Mouse (Mus musculus) limb, embryonic 11.5 days (tissue): Measurements from ENCODE around the gene Adora2b. TPM values are rescaled to one million over a fixed set of nuclear protein-coding genes. Genes with fewer than 3 reads are reported as not detected.

Experiments used
- ATAC-seq: fragments of 200-750 bp; cut with Nextera tagmentation; 2 replicates; pipeline ENCODE4 v1.8.0; 2017; ENCODE audit warnings: low read depth; ENCODE audit not compliant: insufficient number of reproducible peaks, low FRiP score, low TSS enrichment
- DNase-seq: peaks from one replicate; pipeline ENCODE4 v3.0.0-alpha.2; 2015; ENCODE audit warnings: low spot score
- H3K27ac ChIP-seq: fragments of 300-500 bp; sonication (generic); replicated peaks from 2 replicates; pipeline ENCODE4 v1.5.1; 2014; ENCODE audit warnings: low read depth, mild to moderate bottlenecking, low read length
- H3K27me3 ChIP-seq: fragments of 300-500 bp; sonication (generic); 2 replicates; pipeline ENCODE4 v1.6.1; 2014; ENCODE audit warnings: mild to moderate bottlenecking, low read length, mixed read lengths; ENCODE audit not compliant: control insufficient read depth, insufficient read depth
- H3K36me3 ChIP-seq: fragments of 300-500 bp; sonication (generic); 2 replicates; pipeline ENCODE4 v1.6.1; 2014; ENCODE audit warnings: mild to moderate bottlenecking, low read length, moderate library complexity, mixed read lengths; ENCODE audit not compliant: control insufficient read depth, insufficient read depth
- H3K4me1 ChIP-seq: fragments of 300-500 bp; sonication (generic); 2 replicates; pipeline ENCODE4 v1.6.1; 2014; ENCODE audit warnings: low read length, mixed read lengths; ENCODE audit not compliant: control insufficient read depth, insufficient read depth
- H3K4me2 ChIP-seq: fragments of 300-500 bp; sonication (generic); 2 replicates; pipeline ENCODE4 v1.6.1; 2014; ENCODE audit warnings: low read depth, mild to moderate bottlenecking, moderate library complexity; ENCODE audit not compliant: severe bottlenecking
- H3K4me3 ChIP-seq: fragments of 300-500 bp; sonication (generic); 2 replicates; pipeline ENCODE4 v1.5.1; 2014; ENCODE audit warnings: low read depth, low read length
- H3K9ac ChIP-seq: fragments of 300-500 bp; sonication (generic); 2 replicates; pipeline ENCODE4 v1.6.1; 2014; ENCODE audit warnings: mild to moderate bottlenecking, low read length
- H3K9me3 ChIP-seq: fragments of 300-500 bp; sonication (generic); 2 replicates; pipeline ENCODE4 v1.6.1; 2016; ENCODE audit warnings: low read length; ENCODE audit not compliant: control insufficient read depth
- WGBS: fragments of 180-500 bp; shearing (Covaris S2); extraction: QIAGEN DNeasy Blood & Tissue Kit; methylation state at CpG from one replicate; pipeline ENCODE4 v1.1.7; 2014; 5-methylcytosine and 5-hydroxymethylcytosine counted together
- polyA plus RNA-seq: library from polyadenylated mRNA; unstranded; fragments of >200 nt; fragmentation: Nextera tagmentation; extraction: Ambion mirVana; gene quantifications from 2 replicates; pipeline ENCODE4 v1.2.1, GENCODE M21; 2014

Adora2b gene
- polyA plus RNA-seq, 1 experiment from 2014 or later = 7.6 TPM

GRCm38 (mm10) chr11:62220756-62221510 is 27.9 kb upstream of the Adora2b start:
- Histone ChIP-seq H3K4me1 (no peaks in the 10 kb centered on the region), H3K4me3 (no peak overlapping the region), H3K9ac (no peak overlapping the region)

GRCm38 (mm10) chr11:62223416-62223815 is 25.4 kb upstream of the Adora2b start:
- H3K4me3 ChIP-seq = no peak overlapping the region
- no peaks in the 10 kb centered on the region for H3K4me1 ChIP-seq
- no peak for ATAC-seq
- no peak for DNase-seq
- no peak overlapping the region for H3K9ac ChIP-seq
- no peaks in the 10 kb centered on the region for H3K27me3 ChIP-seq
- no peak overlapping the region for H3K27ac ChIP-seq
- no peaks in the 10 kb centered on the region for H3K9me3 ChIP-seq
- 90% methylated on average over 5 of the region's 5 CpGs for WGBS
- H3K36me3 ChIP-seq = no peaks in the 10 kb centered on the region
- H3K4me2 ChIP-seq = no peak overlapping the region

More at GRCm38 (mm10) chr11:62220756-62221510, 27.9 kb upstream of the Adora2b start:
- ATAC-seq (no peak), DNase-seq (no peak)
- 77% methylated on average over 7 of the region's 7 CpGs for WGBS
- Histone ChIP-seq H3K9me3 (no peaks in the 10 kb centered on the region), H3K4me2 (no peak overlapping the region), H3K27ac (no peak overlapping the region), H3K27me3 (no peaks in the 10 kb centered on the region), H3K36me3 (no peaks in the 10 kb centered on the region)

GRCm38 (mm10) chr11:62223962-62224361 is 24.8 kb upstream of the Adora2b start:
- WGBS = 98% methylated on average over 7 of the region's 7 CpGs

GRCm38 (mm10) chr11:62224797-62225196 is 24.0 kb upstream of the Adora2b start:
- H3K4me3 ChIP-seq = no peak overlapping the region
- no peak overlapping the region for H3K4me2 ChIP-seq
- no peaks in the 10 kb centered on the region for H3K9me3 ChIP-seq
- H3K36me3 ChIP-seq = no peaks in the 10 kb centered on the region
- DNase-seq (no peak), ATAC-seq (no peak)
- WGBS = 83% methylated on average over 4 of the region's 4 CpGs
- H3K27me3 ChIP-seq = no peaks in the 10 kb centered on the region
- no peaks in the 10 kb centered on the region for H3K4me1 ChIP-seq
- H3K9ac ChIP-seq = no peak overlapping the region
- H3K27ac ChIP-seq = no peak overlapping the region

More at GRCm38 (mm10) chr11:62223962-62224361, 24.8 kb upstream of the Adora2b start:
- Histone ChIP-seq H3K4me2 (no peak overlapping the region), H3K9me3 (no peaks in the 10 kb centered on the region), H3K4me1 (no peaks in the 10 kb centered on the region), H3K4me3 (no peak overlapping the region), H3K36me3 (no peaks in the 10 kb centered on the region), H3K27me3 (no peaks in the 10 kb centered on the region), H3K27ac (no peak overlapping the region), H3K9ac (no peak overlapping the region)
- DNase-seq (no peak), ATAC-seq (no peak)

- Histone ChIP-seq H3K27ac (no peak overlapping the region), H3K4me2 (no peak overlapping the region), H3K9ac (no peak overlapping the region), H3K4me3 (no peak overlapping the region), H3K4me1 (no peaks in the 10 kb centered on the region), H3K27me3 (no peaks in the 10 kb centered on the region), H3K36me3 (no peaks in the 10 kb centered on the region), H3K9me3 (no peaks in the 10 kb centered on the region)
- no peak for ATAC-seq
- WGBS = 79% methylated on average over 12 of the region's 12 CpGs
- DNase-seq = no peak
Observed at GRCm38 (mm10) chr11:62240631-62241261, 8.0 kb upstream of the Adora2b start.

- no peak overlapping the region for H3K27ac ChIP-seq
Observed at GRCm38 (mm10) chr11:62243871-62244270, 4.9 kb upstream of the Adora2b start.

GRCm38 (mm10) chr11:62244471-62244870 is 4.3 kb upstream of the Adora2b start:
- Histone ChIP-seq H3K4me1 (no peaks in the 10 kb centered on the region), H3K36me3 (no peaks in the 10 kb centered on the region), H3K4me3 (no peak overlapping the region), H3K4me2 (no peak overlapping the region), H3K27me3 (no peaks in the 10 kb centered on the region), H3K27ac (no peak overlapping the region), H3K9ac (no peak overlapping the region), H3K9me3 (no peaks in the 10 kb centered on the region)
- 91% methylated on average over 4 of the region's 4 CpGs for WGBS
- ATAC-seq (no peak), DNase-seq (no peak)

More at GRCm38 (mm10) chr11:62243871-62244270, 4.9 kb upstream of the Adora2b start:
- Histone ChIP-seq H3K4me3 (no peak overlapping the region), H3K9ac (no peak overlapping the region), H3K36me3 (no peaks in the 10 kb centered on the region), H3K27me3 (no peaks in the 10 kb centered on the region), H3K4me2 (no peak overlapping the region), H3K9me3 (no peaks in the 10 kb centered on the region), H3K4me1 (no peaks in the 10 kb centered on the region)
- ATAC-seq (no peak), DNase-seq (no peak)
- 84% methylated on average over 8 of the region's 8 CpGs for WGBS

GRCm38 (mm10) chr11:62247759-62248400 is 904 bp upstream of the Adora2b start:
- no peak overlapping the region for H3K27ac ChIP-seq
- H3K9ac ChIP-seq = peak overlapping the region; percentile 39
- H3K27me3 ChIP-seq = peaks cover 5% of the 10 kb centered on the region; the same call in 1 of the 2 replicates
- 40% methylated on average over 18 of the region's 18 CpGs for WGBS
- peak overlapping the region; percentile 99 for H3K4me2 ChIP-seq
- H3K4me3 ChIP-seq = peak overlapping the region; percentile 47
- H3K4me1 ChIP-seq = peaks cover 21% of the 10 kb centered on the region
- no peaks in the 10 kb centered on the region for H3K36me3 ChIP-seq
- no peak for ATAC-seq
- DNase-seq = no peak
- H3K9me3 ChIP-seq = no peaks in the 10 kb centered on the region
